In the genomic region with DNA sequence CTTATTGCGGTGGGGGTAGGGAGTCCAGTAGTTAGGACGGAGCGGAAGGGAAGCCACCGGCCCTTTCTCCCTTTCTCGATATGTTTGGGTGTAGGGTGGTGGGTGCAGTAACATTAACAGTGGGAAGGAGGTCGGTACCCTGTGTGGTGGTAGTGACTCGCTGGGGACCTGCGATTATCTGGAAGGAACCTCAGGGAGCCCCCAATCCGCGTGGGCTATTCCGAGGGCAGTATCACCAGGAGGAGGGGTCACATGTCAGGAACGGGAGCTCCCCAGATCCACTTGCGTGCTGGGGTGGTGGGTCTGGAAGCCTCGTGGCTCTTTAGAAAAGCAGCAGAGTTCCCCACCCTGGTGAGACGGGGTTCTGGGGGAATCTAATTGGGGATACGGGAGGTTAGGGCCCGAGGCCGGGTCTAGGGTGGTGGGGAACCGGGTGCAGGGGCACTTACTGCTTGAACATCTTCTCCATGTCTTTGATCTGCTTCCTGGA, we compare ENCODE assay signal across 8 mouse cellular contexts. TPM values are rescaled to one million over a fixed set of nuclear protein-coding genes. Genes with fewer than 3 reads are reported as not detected.
A peak's percentile ranks its signal among the peaks of the same experiment; 100 is the strongest.
DNase-seq lines count a peak whose midpoint lies in the region; ATAC-seq lines count a peak whose summit lies in the region.

No protein-coding gene starts in this region.

- peak overlapping the region; percentile 64 for H3K4me3 ChIP-seq in neural tube, embryonic 11.5 days (ENCODE audit: low read depth, low read length)
- H3K4me3 ChIP-seq in embryonic facial prominence, embryonic 12.5 days, result peak overlapping the region; percentile 66
- H3K4me3 ChIP-seq in intestine, embryonic 16.5 days (ENCODE audit: low read length), result peak overlapping the region; percentile 81
- H3K4me3 ChIP-seq in neural tube, embryonic 14.5 days (ENCODE audit: low read depth, low read length), result peak overlapping the region; percentile 77

- H3K27me3 ChIP-seq in neural tube, embryonic 11.5 days (ENCODE audit: control insufficient read depth, insufficient read depth, low read length), result no peaks in the 10 kb centered on the region
- no peaks in the 10 kb centered on the region for H3K27me3 ChIP-seq in embryonic facial prominence, embryonic 12.5 days
- no peaks in the 10 kb centered on the region for H3K27me3 ChIP-seq in intestine, embryonic 16.5 days (replicated peaks; ENCODE audit: control insufficient read depth, insufficient read depth, low read length)
- no peaks in the 10 kb centered on the region for H3K27me3 ChIP-seq in neural tube, embryonic 14.5 days (ENCODE audit: control insufficient read depth, insufficient read depth, low read length)

- 1% methylated on average over 19 of the region's 19 CpGs for WGBS in neural tube, embryonic 11.5 days
- WGBS in embryonic facial prominence, embryonic 12.5 days, result 4% methylated on average over 19 of the region's 19 CpGs
- WGBS in intestine, embryonic 16.5 days, result 1% methylated on average over 19 of the region's 19 CpGs
- under 1% methylated on average over 19 of the region's 19 CpGs for WGBS in neural tube, embryonic 14.5 days

- no peaks in the 10 kb centered on the region for H3K9me3 ChIP-seq in neural tube, embryonic 11.5 days (ENCODE audit: control insufficient read depth, low read length)
- no peaks in the 10 kb centered on the region for H3K9me3 ChIP-seq in embryonic facial prominence, embryonic 12.5 days
- no peaks in the 10 kb centered on the region for H3K9me3 ChIP-seq in intestine, embryonic 16.5 days (ENCODE audit: control insufficient read depth, low read length)
- no peaks in the 10 kb centered on the region for H3K9me3 ChIP-seq in neural tube, embryonic 14.5 days (ENCODE audit: control insufficient read depth, low read length)

- H3K27ac ChIP-seq in neural tube, embryonic 11.5 days (ENCODE audit: low read depth, low read length), result no peak overlapping the region
- no peak overlapping the region for H3K27ac ChIP-seq in embryonic facial prominence, embryonic 12.5 days
- peak overlapping the region; percentile 91 for H3K27ac ChIP-seq in intestine, embryonic 16.5 days (ENCODE audit: low read length)
- H3K27ac ChIP-seq in neural tube, embryonic 14.5 days (ENCODE audit: low read depth, low read length), result no peak overlapping the region

- DNase-seq in neural tube, embryonic 11.5 days (ENCODE audit: low spot score), result no peak
- no peak for DNase-seq in neural tube, embryonic 10.5 days (ENCODE audit: extremely low spot score, low spot score)
- no peak for DNase-seq in gastrocnemius, adult 8-10 months (ENCODE audit: low spot score in 2 of 2)
- DNase-seq in adrenal gland, adult 8-10 months, result no peak
- no peak for DNase-seq in layer of hippocampus, adult 9-11 months

- H3K9ac ChIP-seq in neural tube, embryonic 11.5 days (ENCODE audit: low read length), result peak overlapping the region; percentile 69
- H3K9ac ChIP-seq in embryonic facial prominence, embryonic 12.5 days, result peak overlapping the region; percentile 79
- H3K9ac ChIP-seq in intestine, embryonic 16.5 days (ENCODE audit: low read depth, low read length), result peak overlapping the region; percentile 92
- peak overlapping the region; percentile 81 for H3K9ac ChIP-seq in neural tube, embryonic 14.5 days (replicated peaks; ENCODE audit: low read depth, low read length)

- no peaks in the 10 kb centered on the region for H3K36me3 ChIP-seq in neural tube, embryonic 11.5 days (ENCODE audit: control insufficient read depth, insufficient read depth, low read length)
- no peaks in the 10 kb centered on the region for H3K36me3 ChIP-seq in embryonic facial prominence, embryonic 12.5 days
- no peaks in the 10 kb centered on the region for H3K36me3 ChIP-seq in intestine, embryonic 16.5 days (ENCODE audit: control insufficient read depth, insufficient read depth, low read length)
- no peaks in the 10 kb centered on the region for H3K36me3 ChIP-seq in neural tube, embryonic 14.5 days (ENCODE audit: control insufficient read depth, insufficient read depth, low read length)

- peak overlapping the region; percentile 93 for H3K4me2 ChIP-seq in neural tube, embryonic 11.5 days (ENCODE audit: low read depth)
- peak overlapping the region; percentile 96 for H3K4me2 ChIP-seq in embryonic facial prominence, embryonic 12.5 days (replicated peaks)
- H3K4me2 ChIP-seq in intestine, embryonic 16.5 days (ENCODE audit: low read depth, low read length), result peak overlapping the region; percentile 95
- peak overlapping the region; percentile 64 for H3K4me2 ChIP-seq in neural tube, embryonic 14.5 days (ENCODE audit: low read depth, low read length)

- 0 out of 2 replicates have a peak, but pooled peaks have one; percentile 21 for ATAC-seq in neural tube, embryonic 11.5 days (ENCODE audit: insufficient read depth, low FRiP score, low TSS enrichment)
- no peak for ATAC-seq in embryonic facial prominence, embryonic 12.5 days (ENCODE audit: insufficient number of reproducible peaks, insufficient read depth, low FRiP score, low TSS enrichment)
- ATAC-seq in intestine, embryonic 16.5 days, result 0 out of 2 replicates have a peak, but pooled peaks have one; percentile 0
- ATAC-seq in neural tube, embryonic 14.5 days (ENCODE audit: low read depth), result peak; percentile 16

- H3K4me1 ChIP-seq in neural tube, embryonic 11.5 days (ENCODE audit: control insufficient read depth, insufficient read depth, low read length), result peaks cover 14% of the 10 kb centered on the region; the same call in 1 of the 2 replicates
- peaks cover 8% of the 10 kb centered on the region; the same call in 1 of the 2 replicates for H3K4me1 ChIP-seq in embryonic facial prominence, embryonic 12.5 days
- H3K4me1 ChIP-seq in intestine, embryonic 16.5 days (ENCODE audit: control insufficient read depth, insufficient read depth, low read length), result peaks cover 44% of the 10 kb centered on the region
- peaks cover 23% of the 10 kb centered on the region for H3K4me1 ChIP-seq in neural tube, embryonic 14.5 days (ENCODE audit: control insufficient read depth, insufficient read depth, low read length)

RNA-seq across cellular contexts. Expression of gene Efhd2, which starts 0.6 kb away (rescaled TPM):
- polyA plus RNA-seq in neural tube, embryonic 11.5 days (2014; fragmentation: Nextera tagmentation; extraction: Ambion mirVana), result 24.4 and 28.5 TPM in 2 replicates
- polyA plus RNA-seq in embryonic facial prominence, embryonic 12.5 days (2016; fragmentation: Nextera tagmentation; extraction: Ambion mirVana), result 54.3 and 58.1 TPM in 2 replicates
- polyA plus RNA-seq in intestine, embryonic 16.5 days (2015; fragmentation: Nextera tagmentation; extraction: Ambion mirVana), result 140 and 163 TPM in 2 replicates
- 33.2 and 36.3 TPM in 2 replicates for polyA plus RNA-seq in neural tube, embryonic 14.5 days (2014; fragmentation: Nextera tagmentation; extraction: Ambion mirVana)
- total RNA-seq in gastrocnemius, adult 8-10 months (2022), result 1 to 10 TPM; 2.1 to 3.7 (median 3.1) TPM
- total RNA-seq in adrenal gland, adult 8-10 months (2022), result 10 to 100 TPM; 32.2 to 38.0 (median 35.7) TPM

RNA-seq across cellular contexts. Expression of gene Ctrc, which starts 28.0 kb away (rescaled TPM):
- polyA plus RNA-seq in neural tube, embryonic 11.5 days (2014; fragmentation: Nextera tagmentation; extraction: Ambion mirVana), result not detected in 2 replicates
- not detected in 2 replicates for polyA plus RNA-seq in embryonic facial prominence, embryonic 12.5 days (2016; fragmentation: Nextera tagmentation; extraction: Ambion mirVana)
- polyA plus RNA-seq in intestine, embryonic 16.5 days (2015; fragmentation: Nextera tagmentation; extraction: Ambion mirVana), result 0.29 and 0.87 TPM in 2 replicates
- polyA plus RNA-seq in neural tube, embryonic 14.5 days (2014; fragmentation: Nextera tagmentation; extraction: Ambion mirVana), result not detected in 2 replicates
- not detected for total RNA-seq in gastrocnemius, adult 8-10 months (2022)
- not detected for total RNA-seq in adrenal gland, adult 8-10 months (2022)

RNA-seq across cellular contexts. Expression of gene Cela2a, which starts 48.2 kb away (rescaled TPM):
- polyA plus RNA-seq in neural tube, embryonic 11.5 days (2014; fragmentation: Nextera tagmentation; extraction: Ambion mirVana), result not detected in 2 replicates
- polyA plus RNA-seq in embryonic facial prominence, embryonic 12.5 days (2016; fragmentation: Nextera tagmentation; extraction: Ambion mirVana), result not detected in 2 replicates
- 455 and 890 TPM in 2 replicates for polyA plus RNA-seq in intestine, embryonic 16.5 days (2015; fragmentation: Nextera tagmentation; extraction: Ambion mirVana)
- polyA plus RNA-seq in neural tube, embryonic 14.5 days (2014; fragmentation: Nextera tagmentation; extraction: Ambion mirVana), result not detected in 2 replicates
- not detected for total RNA-seq in gastrocnemius, adult 8-10 months (2022)
- total RNA-seq in adrenal gland, adult 8-10 months (2022), result not detected

Comparison
In these comparisons a context has a peak if more than half of its experiments do, and no peak if none do; other contexts are left out.
1. RNA of gene Cela2a, which starts 48.2 kb away (polyA plus RNA-seq): 455 to 890 TPM in intestine, embryonic 16.5 days; not detected in neural tube, embryonic 14.5 days, not detected in neural tube, embryonic 11.5 days and not detected in embryonic facial prominence, embryonic 12.5 days; every median in the first group is over 100 times any median in the second.
2. Peak in every context shown above with its lines, with median percentiles within 50 percentile points of each other: H3K4me2 ChIP-seq, H3K4me3 ChIP-seq and H3K9ac ChIP-seq.